Mouse (Mus musculus) left cerebral cortex, adult 18-20 months (tissue): ENCODE results near the gene Prr14. TPM values are rescaled to one million over a fixed set of nuclear protein-coding genes. Genes with fewer than 3 reads are reported as not detected.
"Not testable (repeated sequence)": the region's sequence is repeated elsewhere in the genome, so short reads cannot be mapped to it uniquely, and the experiment has no call there.

Experiments used
- DNase-seq, 2 experiments: peaks; one replicate each; pipeline ENCODE4 v3.0.0; 2021 to 2022; ENCODE audit warnings: low spot score in 2 of 2, mixed read lengths in 1 of 2
- total RNA-seq, 2 experiments: library from RNA; stranded (reverse); gene quantifications; 2 replicates each; pipeline ENCODE4 v1.2.3; 2021

Prr14 gene
- total RNA-seq, 2 experiments from 2014 or later, result 24.6 to 33.0 TPM

DNA sequence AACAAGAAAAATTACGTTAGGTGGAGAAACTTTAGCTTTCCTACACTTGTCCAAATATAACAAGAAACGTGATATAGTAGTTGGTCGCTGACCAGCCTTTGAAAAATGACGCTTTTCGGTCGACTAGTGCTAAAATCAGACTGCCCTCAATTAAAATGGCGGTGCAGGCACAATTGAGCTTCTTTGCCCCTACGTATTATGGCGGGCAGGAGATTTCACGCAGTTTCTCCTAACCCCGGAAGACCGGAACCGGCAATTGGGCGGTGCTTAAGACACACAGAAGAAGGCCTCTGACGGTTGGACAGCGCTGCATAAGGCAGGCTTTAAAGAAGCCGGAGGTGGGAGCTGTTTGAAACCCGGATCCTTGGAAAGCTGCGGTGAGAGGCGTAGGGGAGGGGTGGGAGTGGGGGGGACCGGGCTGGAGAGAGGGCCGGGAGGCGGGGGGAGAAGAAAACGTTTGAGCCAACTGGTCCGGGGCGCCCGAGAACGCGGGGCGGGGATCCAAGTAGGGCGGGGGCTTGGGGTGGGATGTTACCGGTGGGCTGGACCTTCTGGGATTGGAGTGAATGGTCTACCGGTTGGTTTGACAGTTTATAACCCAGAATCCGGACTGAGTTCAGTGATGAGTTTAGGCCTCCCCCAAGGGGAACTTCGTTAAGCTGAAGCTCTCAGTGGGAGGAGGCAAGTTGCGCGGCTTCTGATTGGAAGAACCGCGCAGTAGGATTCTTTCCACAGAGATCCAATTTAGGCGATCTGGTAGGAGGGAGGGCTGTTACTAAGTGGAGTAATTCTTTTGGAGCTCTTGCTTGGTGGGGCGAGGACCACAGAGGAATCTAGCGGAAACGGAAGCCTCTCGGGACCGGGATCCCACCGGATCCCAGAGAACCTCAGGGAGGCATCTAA lies 11.6 kb downstream of the Prr14 start:
- peak; percentile 89 to 93 for DNase-seq

DNA sequence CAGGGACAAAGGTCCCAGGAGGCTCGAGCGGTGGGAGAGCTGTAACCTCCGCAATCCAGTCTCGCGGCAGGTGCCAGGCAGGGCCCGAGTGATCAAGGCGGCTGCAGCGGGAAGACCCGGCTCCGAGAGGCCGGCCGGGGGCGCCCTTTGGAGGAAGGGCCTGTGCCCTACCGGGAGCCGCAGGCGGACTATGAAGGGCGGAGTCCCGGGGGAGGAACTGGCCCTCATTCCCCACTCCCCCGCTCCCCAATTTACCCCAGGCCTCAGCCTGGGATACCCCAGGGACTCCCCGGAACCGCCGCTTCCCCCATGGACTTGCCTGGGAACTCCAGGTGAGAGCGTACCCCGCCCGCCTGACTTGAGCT lies 12.2 kb downstream of the Prr14 start:
- DNase-seq, result no peak

DNA sequence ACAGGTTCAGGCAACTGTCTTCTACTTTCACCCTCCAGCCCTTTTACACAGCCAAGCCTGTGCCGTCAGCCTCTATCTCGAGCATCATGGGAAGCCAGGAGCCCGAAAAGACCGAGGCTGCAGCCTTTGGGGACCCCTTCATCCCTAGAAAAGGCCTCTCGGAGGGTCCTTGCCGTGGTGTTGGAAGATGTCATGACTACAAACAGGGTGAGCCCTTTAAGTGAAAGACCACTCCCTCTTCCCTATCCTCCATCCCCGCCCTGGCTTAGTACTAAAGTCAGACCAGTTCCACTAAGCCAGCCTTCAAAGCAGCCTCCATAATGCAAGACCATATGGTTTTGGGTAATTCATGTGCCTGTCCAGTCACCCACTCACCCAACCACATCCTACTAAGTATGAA lies 12.6 kb downstream of the Prr14 start:
- no peak for DNase-seq

DNA sequence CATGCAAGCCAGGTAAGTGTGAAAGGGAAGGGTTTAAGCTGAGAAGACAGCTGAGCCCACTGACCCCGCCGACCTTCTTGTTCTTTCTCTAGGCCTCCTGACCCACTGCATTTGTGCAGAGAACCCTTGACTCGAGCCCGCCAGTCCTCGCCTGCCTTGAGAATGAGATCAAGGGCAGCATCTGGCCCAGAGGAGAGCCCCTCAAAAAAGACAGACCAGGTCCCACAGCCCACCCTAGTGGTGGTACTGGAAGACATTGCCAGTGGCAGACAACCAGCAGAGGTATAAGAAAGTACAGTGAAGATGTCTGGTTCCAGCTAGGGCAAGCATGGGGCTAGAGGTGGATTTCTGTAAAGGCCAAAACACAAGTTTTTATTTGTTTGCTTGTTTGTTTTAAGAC lies 14.3 kb downstream of the Prr14 start:
- DNase-seq, result no peak

DNA sequence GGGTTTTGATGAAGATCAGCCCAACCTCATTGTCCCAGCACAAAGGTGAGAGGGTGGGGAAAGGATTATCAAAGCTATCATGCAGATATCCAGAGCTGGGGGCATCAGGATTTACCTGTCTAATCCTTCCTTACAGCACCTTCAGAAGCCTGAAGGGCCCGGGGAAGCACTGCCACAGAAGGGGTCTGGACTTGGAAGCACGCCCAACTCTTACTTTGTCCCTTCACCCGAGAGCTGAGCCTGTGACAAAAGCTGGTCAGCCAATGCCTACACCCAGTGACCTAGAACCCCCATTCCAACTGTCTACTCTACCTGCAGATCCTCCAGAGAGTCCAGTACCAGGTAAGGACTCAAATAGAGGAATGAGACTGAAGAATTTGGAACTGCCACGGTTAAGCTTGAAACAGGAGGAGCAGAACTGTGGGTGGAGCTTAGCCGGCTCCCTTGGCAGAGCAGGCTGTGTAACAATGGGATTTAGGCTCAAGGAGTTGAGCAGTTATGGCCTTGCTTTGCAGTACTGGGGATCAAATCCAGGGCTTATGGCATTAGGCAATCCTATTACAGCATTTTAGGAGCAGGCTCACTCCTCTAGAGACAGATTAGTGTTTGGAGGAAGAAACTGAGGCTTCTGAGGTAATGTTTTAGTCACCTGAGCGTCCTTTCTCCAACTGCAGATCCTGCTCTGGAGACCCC lies 15.1 kb downstream of the Prr14 start:
- DNase-seq, result no peak

DNA sequence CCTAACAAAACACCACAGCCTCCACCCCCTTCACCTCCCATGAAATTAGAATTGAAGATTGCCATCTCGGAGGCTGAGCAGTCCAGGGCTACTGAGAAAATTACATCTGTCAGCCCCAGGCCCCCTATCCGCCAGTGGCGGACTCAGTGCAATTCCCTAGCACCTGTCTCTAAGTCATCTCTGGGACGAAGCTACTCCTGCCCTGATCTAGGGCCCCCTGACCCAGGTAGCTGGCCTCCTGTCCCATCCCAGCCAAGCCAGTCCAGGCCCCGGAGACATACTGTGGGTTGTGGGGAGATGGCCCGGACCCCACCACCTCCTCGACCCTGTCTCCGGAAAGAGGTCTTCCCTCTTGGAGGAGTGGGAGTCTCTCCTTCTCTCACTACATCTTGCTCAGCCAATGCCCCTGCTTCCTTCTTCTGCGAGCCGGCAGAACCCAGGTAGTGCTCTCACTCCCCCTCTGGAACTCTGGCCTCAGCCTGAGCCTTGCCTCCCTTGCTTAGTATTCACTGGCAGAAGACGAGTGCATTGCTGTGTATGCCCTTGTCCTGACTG lies 15.9 kb downstream of the Prr14 start:
- no peak for DNase-seq

DNA sequence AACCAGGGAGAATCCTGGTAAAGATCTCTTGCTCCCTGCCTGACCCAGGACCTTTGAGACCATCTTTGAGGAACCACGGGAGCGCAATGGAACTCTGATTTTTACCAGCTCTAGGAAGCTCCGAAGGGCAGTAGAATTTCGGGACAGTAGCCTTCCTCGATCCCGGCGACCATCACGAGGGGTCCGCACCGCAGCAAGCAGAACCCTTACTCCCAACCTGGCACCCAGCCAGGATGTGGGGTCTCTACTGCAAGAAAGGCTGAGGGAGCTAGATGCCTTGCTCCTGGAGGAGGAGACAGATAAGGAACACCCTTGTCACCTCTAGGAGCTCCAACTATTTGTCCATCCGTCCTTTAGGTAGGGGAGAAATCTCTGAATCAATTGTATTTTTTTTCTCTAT lies 16.9 kb downstream of the Prr14 start:
- no peak for DNase-seq

DNA sequence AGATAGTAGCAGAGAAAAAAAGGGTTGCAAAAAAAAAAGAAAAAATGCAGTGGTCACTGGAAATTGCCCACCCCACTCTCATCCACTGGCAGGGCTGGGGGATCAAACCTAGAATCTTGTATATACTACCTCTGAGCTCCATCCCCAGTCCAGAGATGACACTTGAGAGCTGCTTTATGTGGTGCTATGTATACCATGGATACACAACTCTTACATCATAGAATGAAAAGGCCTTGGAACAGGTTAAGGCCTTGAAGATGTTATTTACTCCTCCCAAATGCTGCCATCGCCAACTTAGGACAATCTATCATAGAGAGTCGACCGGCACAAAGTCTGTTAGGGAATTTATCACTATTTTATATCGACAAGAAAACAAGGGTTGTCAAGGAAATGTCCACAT lies 17.4 kb downstream of the Prr14 start:
- DNase-seq, result no peak

DNA sequence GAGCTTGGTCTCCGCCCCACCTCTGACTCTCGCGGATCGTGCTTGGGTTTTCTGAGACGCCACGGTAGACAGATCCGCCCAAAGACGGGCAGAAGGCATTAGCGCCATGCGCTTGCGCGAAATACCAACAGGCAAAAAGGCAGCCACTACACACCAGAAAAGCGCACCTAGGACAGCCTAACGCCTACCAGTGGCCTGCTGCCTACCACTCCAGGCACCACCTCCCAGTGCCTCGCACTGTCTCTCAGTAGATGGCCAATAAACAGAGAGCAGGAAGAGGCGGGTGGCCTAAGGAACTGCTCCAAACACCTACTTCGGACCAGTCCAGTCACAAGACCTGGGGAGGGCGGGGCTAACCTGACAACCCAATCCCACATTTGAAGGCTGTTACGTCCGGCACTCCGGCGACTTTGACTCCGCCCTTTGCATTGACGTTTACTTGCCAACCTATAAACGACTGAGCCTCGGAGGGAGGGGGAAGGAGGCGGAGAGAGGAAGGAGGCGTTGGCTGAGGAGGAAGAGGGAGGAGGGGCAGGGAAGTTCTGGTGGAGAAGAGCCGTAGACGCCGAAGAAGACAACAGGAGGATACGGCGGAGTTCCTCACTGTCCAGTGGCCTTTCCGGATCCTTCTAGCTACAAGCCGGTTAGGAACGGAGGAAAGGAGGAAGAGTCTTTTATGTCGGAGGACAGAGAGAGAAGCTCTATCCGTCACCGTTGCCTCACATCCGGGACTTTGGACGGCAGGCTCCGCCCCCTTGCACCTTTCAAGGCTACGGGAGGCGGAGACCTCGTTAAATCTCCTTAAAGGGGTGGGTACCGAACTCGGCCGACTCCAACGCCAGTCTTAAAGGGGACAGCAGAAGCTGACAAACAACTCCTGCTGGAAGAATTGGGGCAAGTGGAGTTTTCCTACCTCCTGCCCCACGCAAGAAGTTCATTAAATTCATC lies 18.6 kb downstream of the Prr14 start:
- peak; percentile 99 for DNase-seq

DNA sequence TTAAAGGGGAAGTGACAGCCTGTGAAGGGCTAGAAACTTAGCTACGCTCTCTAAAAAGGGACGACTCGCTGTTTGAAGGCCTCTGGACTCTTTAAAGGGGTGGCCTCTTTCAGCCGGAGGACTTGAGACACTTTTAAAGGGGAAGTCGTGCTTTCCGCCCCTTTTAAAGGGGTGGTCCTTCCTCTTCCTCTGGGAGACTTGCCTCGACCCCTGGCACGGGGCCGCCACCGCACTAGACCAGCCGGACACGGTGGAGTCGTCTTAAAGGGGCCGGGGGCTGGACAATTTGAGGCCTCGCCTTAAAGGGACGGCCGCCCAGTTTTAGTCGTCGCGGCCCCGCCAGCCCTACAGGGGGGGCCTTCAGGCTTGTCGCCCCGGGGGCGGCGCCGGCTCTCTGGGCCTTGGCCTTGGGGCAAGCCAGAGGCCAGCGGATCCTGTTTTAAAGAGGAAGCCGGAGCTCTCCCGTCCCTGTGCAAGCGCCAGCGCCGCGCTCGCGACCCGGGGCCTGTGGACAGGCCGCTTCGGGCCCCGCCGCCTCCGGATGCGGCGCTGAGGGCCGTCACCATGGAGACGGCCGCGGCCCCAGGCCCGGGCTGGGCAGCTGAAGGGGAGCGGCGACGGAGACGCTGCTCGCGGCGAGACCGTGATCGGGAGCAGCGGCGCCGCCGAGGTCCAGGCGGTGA lies 19.4 kb downstream of the Prr14 start, which contains the start of gene Fbrs:
Fbrs (plus strand) TSS at position 565 of the 683 bp plus-strand sequence.
- peak; percentile 88 to 90 for DNase-seq

DNA sequence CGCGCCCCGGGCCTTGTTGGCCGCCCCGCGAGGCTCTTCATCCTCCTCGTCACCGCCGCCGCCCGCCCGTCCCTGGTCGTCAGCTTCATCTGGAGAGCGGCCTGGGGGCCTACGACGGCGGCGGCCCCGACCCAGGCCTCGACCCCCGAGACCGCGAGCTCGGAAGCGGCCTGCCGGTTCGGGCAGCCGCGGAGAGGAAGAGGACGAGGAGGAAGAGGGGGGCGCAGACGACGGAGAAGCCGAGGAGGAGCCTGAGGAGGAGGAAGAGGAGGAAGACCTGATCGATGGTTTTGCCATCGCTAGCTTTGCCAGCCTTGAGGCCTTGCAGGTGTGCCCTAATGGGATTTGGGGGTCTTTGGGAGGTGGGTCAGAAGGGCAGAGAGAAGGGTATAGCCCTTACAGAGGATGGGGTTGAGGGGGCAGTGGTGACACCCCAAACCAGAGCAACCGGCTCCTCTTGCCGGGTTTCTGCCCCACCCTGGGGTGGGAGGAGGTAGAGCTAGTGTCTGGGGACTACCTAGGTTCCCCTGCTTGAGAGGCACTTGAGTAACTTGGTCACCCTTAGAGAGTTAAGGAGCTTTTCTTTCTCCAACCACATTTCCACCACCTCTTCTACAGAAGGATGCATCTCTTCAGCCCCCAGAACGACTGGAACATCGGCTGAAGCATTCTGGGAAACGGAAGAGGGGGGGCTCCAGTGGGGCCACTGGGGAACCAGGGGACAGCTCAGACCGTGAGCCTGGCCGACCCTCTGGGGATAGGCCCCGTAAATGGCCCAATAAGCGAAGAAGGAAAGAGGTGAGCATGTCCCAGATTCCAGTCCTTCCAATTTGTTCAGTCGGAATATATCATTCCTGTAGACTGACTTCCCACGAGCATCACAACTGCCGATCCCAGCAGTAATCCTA lies 20.2 kb downstream of the Prr14 start:
- no peak for DNase-seq

DNA sequence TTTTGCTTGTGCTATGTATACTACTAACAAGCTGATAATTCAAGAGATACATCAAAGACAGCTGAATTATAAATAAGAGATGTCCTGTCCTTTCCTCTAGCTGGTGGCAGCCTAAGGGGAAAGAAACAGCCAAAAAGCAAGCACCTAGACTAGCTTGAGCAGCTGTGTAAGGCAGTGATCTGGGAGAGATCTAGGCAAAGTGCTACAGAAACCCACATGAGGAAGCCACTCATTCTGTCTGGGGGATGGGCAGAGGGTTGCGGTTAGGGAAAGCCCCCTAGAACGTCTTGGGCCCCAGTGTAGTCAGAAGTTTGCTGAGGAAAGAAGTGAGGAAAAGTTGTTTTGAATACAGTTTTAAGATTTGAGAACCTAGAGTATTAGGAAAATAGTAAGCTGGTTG lies 20.9 kb downstream of the Prr14 start:
- no peak for DNase-seq

DNA sequence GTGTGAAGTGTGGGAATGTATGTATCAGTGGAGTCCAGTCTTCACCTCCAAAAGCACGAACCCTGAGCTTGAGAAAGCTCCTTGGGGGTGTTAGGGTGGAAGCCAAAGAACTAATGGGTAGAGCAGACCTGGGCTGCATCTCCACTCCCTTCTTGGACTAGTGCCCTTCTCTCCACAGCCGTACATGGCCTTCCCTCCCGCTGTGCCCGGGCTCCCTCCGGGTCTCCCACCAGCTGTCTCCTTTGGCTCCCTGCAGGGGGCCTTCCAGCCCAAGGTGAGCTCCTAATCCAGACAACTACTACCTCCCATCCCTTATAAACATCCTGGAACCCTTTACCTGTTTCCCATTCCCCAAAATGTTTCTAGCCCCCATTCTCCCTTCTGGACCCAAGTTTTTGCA lies 26.0 kb downstream of the Prr14 start:
- DNase-seq, result no peak

DNA sequence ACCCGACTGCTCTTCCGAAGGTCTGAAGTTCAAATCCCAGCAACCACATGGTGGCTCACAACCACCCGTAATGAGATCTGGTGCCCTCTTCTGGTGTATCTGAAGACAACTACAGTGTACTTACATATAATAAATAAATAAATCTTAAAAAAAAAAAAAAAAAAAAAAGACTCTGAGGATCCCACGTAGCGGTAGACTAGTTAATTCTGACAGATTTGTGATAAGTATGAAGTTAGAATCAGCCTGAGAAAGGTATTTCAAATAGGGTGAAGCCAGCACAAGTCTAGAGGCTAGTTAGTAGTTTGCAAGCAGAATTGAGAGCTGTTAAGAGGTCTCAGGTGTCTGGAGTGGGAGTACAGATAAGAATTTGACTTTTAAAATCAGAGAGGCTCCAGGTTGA lies 29.0 kb downstream of the Prr14 start:
- DNase-seq, result not testable (repeated sequence)

DNA sequence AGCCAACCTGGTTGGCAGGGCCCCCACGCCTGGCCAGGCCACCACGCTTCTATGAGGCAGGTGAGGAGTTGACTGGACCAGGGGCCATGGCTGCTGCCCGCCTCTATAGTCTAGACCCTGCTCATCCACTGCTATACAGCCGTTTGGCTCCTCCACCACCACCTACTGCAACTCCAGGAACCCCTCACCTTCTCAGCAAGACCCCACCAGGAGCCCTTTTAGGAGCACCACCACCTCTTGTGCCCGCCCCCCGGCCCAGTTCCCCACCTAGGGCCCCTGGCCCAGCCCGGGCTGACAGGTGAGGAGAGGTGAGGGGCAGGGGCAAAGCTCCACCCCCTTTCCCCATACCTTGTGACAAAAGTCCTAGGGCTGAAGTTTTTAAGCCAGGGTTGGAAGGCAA lies 30.6 kb downstream of the Prr14 start:
- DNase-seq, result no peak

DNA sequence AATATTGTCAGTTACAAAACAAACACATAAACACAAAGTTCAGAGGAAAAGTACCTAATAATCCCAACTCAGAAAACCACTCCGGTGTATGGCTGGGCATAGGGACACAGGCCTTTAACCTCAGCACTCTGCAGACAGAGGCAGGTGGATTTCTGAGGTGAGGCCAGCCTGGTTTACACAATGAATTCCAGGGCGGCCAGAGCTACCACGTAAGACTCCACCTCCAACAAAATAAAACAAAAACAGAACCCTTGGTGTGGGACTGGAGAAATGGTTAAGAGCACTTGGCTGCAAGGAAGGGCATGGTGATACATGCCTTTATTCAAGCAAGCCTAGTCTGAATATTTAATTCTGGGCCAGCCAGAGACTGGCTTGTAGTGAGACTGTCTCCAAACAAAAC lies 32.4 kb downstream of the Prr14 start:
- DNase-seq, result no peak

DNA sequence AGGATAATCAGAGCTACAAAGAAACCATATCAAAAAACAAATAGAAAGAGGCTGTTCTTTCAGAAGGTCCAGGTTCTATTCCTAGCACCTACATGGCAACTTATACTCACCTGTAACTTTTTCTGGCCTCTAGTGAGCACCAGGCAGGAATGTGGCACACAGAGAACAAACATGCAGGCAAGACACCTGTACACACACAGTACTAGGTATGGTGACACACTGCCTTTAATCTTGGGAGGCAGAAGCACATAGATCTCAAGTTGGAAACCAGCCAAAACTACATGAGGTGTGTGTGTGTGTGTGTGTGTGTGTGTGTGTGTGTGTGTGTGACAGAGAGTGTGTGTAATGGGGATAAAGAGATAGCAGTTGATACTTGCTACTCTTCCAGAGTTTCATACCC lies 35.2 kb downstream of the Prr14 start:
- DNase-seq, result no peak

DNA sequence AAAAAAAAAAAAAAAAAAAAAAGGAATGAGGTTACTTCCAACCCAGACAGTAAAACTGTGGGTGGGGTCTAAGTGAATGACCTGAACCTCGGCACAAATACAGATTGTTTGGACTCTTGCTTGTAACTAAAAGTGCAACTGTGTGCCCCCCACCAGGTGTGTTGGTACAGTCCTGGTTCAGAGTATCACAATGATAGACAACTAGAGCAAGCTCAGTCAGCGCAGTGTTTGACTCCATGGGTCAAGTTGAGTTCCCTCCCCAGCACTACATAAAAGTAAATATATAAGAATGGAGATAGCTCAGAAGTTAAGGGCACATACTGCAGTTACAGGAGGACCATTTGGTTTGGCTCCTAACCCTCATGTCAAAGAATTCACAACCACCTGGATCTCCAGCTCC lies 38.0 kb downstream of the Prr14 start:
- DNase-seq, result no peak

DNA sequence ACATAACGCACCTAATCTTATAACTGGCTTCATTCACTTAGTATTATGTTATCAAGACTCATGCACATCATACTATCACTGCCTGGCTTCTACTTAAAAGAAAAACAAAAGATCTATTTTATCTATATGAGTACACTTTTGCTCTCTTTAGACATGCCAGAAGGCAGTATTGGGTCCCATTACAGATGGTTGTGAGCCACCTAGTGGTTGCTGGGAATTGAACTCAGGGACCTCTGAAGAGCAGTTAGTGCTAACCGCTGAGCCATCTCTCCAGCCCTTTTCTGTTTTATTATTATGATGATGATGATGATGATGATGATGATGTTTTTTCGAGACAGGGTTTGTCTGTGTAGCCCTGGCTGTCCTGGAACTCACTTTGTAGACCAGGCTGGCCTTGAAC lies 39.0 kb downstream of the Prr14 start:
- DNase-seq, result no peak

DNA sequence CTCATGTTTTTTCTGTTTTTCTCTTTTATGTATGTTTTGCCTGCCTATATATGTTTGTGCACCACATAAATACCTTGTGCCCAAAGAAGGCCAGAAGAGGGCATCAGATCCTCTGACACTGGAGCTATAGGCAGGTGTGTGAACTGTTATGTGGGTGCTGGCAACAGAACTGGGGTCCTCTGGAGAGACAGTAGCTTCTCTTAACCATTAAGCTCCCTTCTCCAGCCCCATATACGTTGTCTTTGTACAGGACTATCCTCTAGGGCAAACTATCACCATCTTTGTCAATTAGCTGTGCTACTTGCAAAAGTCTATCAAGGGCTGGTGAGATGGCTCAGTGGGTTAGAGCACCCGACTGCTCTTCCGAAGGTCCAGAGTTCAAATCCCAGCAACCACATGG lies 48.9 kb downstream of the Prr14 start:
- DNase-seq, result no peak
